Mouse (Mus musculus): ENCODE results near the gene Ptms. TPM values are rescaled to one million over a fixed set of nuclear protein-coding genes. Genes with fewer than 3 reads are reported as not detected.

Ptms gene
- polyA plus RNA-seq, 2 experiments = 306 to 1,126 TPM

DNA sequence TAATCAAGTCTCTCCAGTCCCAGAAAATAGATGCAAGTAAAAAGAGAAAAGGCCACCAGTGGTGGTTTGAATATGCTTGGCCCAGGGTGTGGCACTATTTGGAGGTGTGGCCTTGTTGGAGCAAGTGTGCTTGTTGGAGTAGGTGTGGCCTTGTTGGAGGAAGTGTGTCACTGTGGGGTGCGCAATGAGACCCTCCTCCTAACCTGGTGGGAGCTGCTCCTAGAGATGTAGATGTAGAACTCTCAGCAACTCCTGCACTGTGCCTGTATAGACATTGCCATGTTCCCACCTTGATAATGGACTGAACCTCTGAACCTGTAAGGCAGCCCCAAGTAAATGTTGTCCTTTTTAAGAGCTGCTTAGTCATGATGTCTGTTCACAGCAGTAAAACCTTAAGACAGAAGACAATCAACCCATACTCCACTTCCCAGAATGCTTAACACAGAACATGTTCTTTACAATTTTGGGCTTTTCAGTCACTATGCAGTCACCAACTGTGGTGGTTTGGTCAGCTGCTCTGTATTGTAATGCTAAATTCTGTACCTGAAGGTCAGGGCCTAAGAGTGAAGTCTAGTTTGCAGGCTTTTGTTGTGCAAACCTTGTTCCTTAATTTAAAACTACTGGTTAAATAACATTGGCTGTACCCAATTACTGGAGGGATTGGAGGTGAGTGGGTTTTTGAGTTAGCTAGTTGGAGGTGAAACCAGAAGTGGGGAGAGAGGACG is 34.2 kb upstream of the Ptms start:
- WGBS = 95% methylated on average over 2 of the region's 2 CpGs
- no peak for ATAC-seq (ENCODE audit: low FRiP score, low read depth)

DNA sequence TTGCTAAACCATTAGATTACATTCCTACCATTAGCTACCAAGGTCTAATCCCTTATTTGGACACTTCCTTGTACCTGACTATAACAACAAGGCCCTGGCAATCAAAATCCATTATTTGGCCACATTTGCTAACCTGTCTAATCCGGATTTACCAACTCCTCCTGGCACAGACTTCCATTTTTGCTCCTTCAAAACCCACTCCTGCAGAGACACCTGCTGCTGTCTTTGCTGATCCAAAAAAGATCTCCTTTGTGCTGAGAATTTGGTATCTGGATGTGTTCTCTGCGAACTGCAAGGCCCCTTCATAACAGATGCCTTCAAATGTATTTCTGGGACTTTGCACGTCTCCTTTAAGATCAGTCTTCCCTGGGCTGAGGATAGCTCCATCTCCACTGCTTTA is 23.6 kb upstream of the Ptms start:
- DNase-seq (ENCODE audit: low spot score) (no peak), ATAC-seq (ENCODE audit: low FRiP score, low read depth) (no peak)
- no peak overlapping the region for H3K4me3 ChIP-seq (replicated peaks; ENCODE audit: low read length)
- 85% methylated on average over 3 of the region's 3 CpGs for WGBS
- H3K36me3 ChIP-seq (ENCODE audit: control insufficient read depth, insufficient read depth, low read length) = peaks cover 13% of the 10 kb centered on the region; the same call in 1 of the 2 replicates
- H3K4me1 ChIP-seq (ENCODE audit: control insufficient read depth, insufficient read depth, low read length) = no peaks in the 10 kb centered on the region
- H3K27me3 ChIP-seq (ENCODE audit: control insufficient read depth, insufficient read depth, low read length) = no peaks in the 10 kb centered on the region
- no peak overlapping the region for H3K4me2 ChIP-seq (replicated peaks; ENCODE audit: low read depth, low read length, severe bottlenecking)
- no peaks in the 10 kb centered on the region for H3K9me3 ChIP-seq (ENCODE audit: control insufficient read depth, low read length)
- H3K9ac ChIP-seq (ENCODE audit: low read depth, low read length, severe bottlenecking) = no peak overlapping the region
- H3K27ac ChIP-seq (replicated peaks; ENCODE audit: low read depth, low read length) = no peak overlapping the region
- TF ChIP-seq POLR2A (IDR thresholded peaks at IDR 0.05; ENCODE audit: borderline replicate concordance, extremely low read depth, insufficient read depth, insufficient read length) = no peak

More for the DNA sequence above, 34.2 kb upstream of the Ptms start:
- no peaks in the 10 kb centered on the region for H3K4me1 ChIP-seq (ENCODE audit: control insufficient read depth, insufficient read depth, low read length)
- no peak for DNase-seq (ENCODE audit: low spot score)
- H3K4me2 ChIP-seq (replicated peaks; ENCODE audit: low read depth, low read length, severe bottlenecking) = no peak overlapping the region
- no peak overlapping the region for H3K4me3 ChIP-seq (replicated peaks; ENCODE audit: low read length)
- no peak overlapping the region for H3K27ac ChIP-seq (replicated peaks; ENCODE audit: low read depth, low read length)
- H3K27me3 ChIP-seq (ENCODE audit: control insufficient read depth, insufficient read depth, low read length) = no peaks in the 10 kb centered on the region
- no peaks in the 10 kb centered on the region for H3K9me3 ChIP-seq (ENCODE audit: control insufficient read depth, low read length)
- TF ChIP-seq POLR2A (IDR thresholded peaks at IDR 0.05; ENCODE audit: borderline replicate concordance, extremely low read depth, insufficient read depth, insufficient read length) = no peak
- no peak overlapping the region for H3K9ac ChIP-seq (ENCODE audit: low read depth, low read length, severe bottlenecking)
- H3K36me3 ChIP-seq (ENCODE audit: control insufficient read depth, insufficient read depth, low read length) = peaks cover 36% of the 10 kb centered on the region

DNA sequence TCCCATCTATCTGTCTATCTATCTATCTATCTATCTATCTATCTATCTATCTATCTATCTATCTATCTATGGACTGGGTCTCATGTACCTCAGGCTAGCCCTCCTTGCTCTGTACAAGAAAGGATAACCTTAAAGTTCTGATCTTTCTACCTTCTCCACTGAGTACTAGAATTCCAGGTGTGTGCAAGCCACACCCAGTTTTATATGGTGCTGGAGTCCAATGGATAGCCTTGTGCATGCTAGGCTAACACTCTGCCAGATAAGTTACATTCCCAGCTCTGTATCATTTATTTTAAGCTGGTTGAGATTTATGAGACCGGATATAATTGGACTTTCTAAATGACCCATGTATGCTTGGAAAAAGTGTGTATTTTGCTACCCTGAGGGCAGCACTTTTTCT is 21.8 kb upstream of the Ptms start:
- Histone ChIP-seq H3K4me3 (replicated peaks; ENCODE audit: low read length) (no peak overlapping the region), H3K9ac (ENCODE audit: low read depth, low read length, severe bottlenecking) (no peak overlapping the region), H3K4me1 (ENCODE audit: control insufficient read depth, insufficient read depth, low read length) (no peaks in the 10 kb centered on the region), H3K9me3 (ENCODE audit: control insufficient read depth, low read length) (no peaks in the 10 kb centered on the region), H3K36me3 (ENCODE audit: control insufficient read depth, insufficient read depth, low read length) (peaks cover 30% of the 10 kb centered on the region), H3K4me2 (replicated peaks; ENCODE audit: low read depth, low read length, severe bottlenecking) (no peak overlapping the region), H3K27ac (replicated peaks; ENCODE audit: low read depth, low read length) (no peak overlapping the region), H3K27me3 (ENCODE audit: control insufficient read depth, insufficient read depth, low read length) (no peaks in the 10 kb centered on the region)
- TF ChIP-seq POLR2A (IDR thresholded peaks at IDR 0.05; ENCODE audit: borderline replicate concordance, extremely low read depth, insufficient read depth, insufficient read length) = no peak
- no peak for DNase-seq (ENCODE audit: low spot score)
- 93% methylated on average over 1 of the region's 1 CpGs for WGBS
- ATAC-seq (ENCODE audit: low FRiP score, low read depth) = no peak

DNA sequence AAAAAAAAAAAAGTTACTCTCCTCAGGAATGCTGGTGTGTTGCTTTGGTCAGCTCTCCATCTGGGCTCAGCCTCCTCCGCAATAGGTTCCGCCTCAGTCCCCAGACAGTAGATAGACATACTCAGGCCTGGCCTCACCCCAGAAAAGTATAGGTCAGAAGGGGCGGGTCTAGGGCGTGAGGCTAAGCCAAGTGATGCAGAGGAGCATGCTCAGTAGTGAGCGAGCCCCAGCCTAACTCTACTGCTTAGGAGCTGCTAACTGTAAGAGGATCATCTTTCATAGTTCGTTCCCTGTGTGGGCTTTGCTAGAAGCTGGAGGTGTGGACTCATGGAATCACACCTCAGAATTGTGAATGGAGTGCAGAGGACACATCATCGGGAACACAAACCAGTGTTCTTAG is 18.7 kb upstream of the Ptms start:
- ATAC-seq (ENCODE audit: low FRiP score, low read depth) = no peak
- Histone ChIP-seq H3K4me1 (ENCODE audit: control insufficient read depth, insufficient read depth, low read length) (no peaks in the 10 kb centered on the region), H3K27me3 (ENCODE audit: control insufficient read depth, insufficient read depth, low read length) (no peaks in the 10 kb centered on the region), H3K9ac (ENCODE audit: low read depth, low read length, severe bottlenecking) (no peak overlapping the region), H3K36me3 (ENCODE audit: control insufficient read depth, insufficient read depth, low read length) (peaks cover 61% of the 10 kb centered on the region), H3K27ac (replicated peaks; ENCODE audit: low read depth, low read length) (no peak overlapping the region), H3K9me3 (ENCODE audit: control insufficient read depth, low read length) (no peaks in the 10 kb centered on the region), H3K4me2 (replicated peaks; ENCODE audit: low read depth, low read length, severe bottlenecking) (no peak overlapping the region), H3K4me3 (replicated peaks; ENCODE audit: low read length) (no peak overlapping the region)
- 92% methylated on average over 7 of the region's 7 CpGs for WGBS
- no peak for DNase-seq (ENCODE audit: low spot score)
- TF ChIP-seq POLR2A (IDR thresholded peaks at IDR 0.05; ENCODE audit: borderline replicate concordance, extremely low read depth, insufficient read depth, insufficient read length) = no peak

DNA sequence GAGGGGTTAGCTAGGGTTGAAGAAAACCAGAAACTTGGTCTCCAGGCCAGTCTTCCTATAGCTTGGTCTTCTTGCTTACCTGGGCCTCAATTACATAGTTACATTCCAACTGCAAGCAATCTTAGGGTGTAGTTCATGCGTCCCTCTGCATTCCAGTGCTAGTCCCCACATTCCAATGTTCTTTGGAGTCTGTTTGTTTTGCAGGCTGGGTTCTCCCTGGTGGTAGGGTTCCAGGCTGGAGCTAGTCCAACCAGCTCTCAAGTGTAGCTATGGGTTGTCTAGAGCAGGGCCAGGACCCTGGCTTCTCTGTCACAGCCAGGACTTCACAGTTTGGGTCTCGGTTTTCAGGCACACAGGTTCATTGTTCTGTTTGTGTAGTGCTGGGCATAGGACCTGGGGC is 17.6 kb upstream of the Ptms start:
- Histone ChIP-seq H3K4me1 (ENCODE audit: control insufficient read depth, insufficient read depth, low read length) (0 out of 2 replicates have a peak, but pooled peaks cover 4% of the 10 kb centered on the region), H3K4me3 (replicated peaks; ENCODE audit: low read length) (no peak overlapping the region), H3K27ac (replicated peaks; ENCODE audit: low read depth, low read length) (no peak overlapping the region), H3K36me3 (ENCODE audit: control insufficient read depth, insufficient read depth, low read length) (peaks cover 70% of the 10 kb centered on the region), H3K9me3 (ENCODE audit: control insufficient read depth, low read length) (no peaks in the 10 kb centered on the region), H3K27me3 (ENCODE audit: control insufficient read depth, insufficient read depth, low read length) (no peaks in the 10 kb centered on the region), H3K4me2 (replicated peaks; ENCODE audit: low read depth, low read length, severe bottlenecking) (no peak overlapping the region), H3K9ac (ENCODE audit: low read depth, low read length, severe bottlenecking) (no peak overlapping the region)
- ATAC-seq (ENCODE audit: low FRiP score, low read depth) = no peak
- DNase-seq (ENCODE audit: low spot score) = no peak
- WGBS = 75% methylated on average over 2 of the region's 2 CpGs
- TF ChIP-seq POLR2A (IDR thresholded peaks at IDR 0.05; ENCODE audit: borderline replicate concordance, extremely low read depth, insufficient read depth, insufficient read length) = no peak
